Mouse (Mus musculus) v-Abl transformed pro-B cells (cell line): ENCODE measurements around the gene Opcml.

Source experiments
- in situ Hi-C, 2 experiments: fragments of 400-800 bp; cut with MboI; formaldehyde crosslinking; loops; one replicate each; pipeline ENCODE4 v1.15.1; 2025; ENCODE audit not compliant: unreplicated experiment in 2 of 2

Gene Opcml

DNA sequence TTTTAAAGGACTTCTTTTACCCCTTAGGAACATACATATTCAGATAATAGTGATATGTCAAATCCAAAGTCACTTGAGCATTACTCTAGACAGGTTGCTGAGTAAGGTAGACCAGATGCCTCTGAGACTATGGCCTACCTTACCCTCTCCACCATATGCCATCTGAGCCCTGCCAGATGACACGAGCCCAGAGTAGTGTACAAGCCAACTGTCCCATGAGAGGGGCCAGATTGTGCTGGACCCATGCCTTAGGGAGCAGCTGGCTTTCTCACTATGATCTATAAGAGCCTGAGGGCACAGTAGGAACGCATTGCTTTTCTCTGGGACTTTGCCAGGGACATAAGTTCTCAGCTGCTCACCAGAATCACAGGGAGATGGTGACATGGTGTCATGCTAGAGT is 899.6 kb downstream of the Opcml start:
- in situ Hi-C loops, result no loop called here

DNA sequence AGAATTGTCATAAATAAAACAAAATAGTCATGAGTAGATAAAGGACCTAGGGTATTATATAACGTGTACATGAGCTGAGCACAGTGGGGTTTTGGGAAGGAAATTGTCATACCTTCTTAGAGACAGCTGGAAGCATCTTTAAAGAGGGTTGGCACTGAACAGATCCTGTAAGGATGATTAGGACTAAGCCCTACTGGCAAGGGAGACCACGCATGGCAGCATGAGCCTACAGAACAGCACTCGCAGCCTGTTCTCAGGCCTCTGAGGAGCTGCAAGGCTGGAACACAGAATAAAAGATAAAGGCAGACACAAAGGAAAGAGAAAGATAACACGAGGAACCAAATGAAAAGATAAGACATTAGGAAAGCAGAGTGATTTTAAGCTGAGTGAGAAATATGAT is 915.2 kb downstream of the Opcml start:
- in situ Hi-C loops, result no loop called here

DNA sequence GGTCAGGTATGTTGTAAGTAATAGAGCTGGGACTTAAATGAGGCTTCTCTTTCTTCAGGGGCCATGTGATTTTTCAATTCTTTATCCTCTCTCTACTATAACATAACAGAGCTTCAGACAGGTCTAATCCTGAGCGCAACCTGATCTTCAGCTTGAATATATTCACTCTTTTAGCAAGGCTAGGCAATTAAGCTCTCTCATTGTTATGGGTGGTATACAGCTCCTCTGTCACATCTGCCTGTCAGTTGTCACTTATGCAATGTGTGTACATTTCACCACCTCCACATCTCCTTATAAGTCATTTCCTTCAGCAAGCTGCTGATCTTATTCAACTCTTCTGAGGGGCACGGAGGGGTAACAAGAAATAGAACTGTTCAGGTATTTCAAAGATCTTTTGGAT is 924.0 kb downstream of the Opcml start:
- in situ Hi-C loops, result no loop called here

DNA sequence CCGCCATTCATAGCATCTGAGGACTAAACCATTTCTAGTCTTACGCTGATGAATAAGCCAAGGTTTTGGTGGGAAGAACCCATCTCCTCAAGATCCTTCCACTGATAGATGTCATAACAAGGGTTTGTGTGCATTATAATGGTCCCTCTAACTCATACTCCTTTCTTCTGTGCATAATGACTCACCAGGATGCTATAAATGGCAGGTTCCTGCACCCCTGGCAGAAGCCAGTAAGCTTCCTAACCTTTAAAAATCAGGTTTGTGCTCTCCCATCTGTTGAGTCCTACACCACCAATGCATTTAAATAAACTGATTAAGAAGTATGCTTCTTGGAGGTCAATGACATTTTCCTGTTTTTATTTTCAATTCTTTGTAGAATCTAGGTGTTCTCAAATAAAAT is 929.6 kb downstream of the Opcml start:
- in situ Hi-C loops, result no loop called here

DNA sequence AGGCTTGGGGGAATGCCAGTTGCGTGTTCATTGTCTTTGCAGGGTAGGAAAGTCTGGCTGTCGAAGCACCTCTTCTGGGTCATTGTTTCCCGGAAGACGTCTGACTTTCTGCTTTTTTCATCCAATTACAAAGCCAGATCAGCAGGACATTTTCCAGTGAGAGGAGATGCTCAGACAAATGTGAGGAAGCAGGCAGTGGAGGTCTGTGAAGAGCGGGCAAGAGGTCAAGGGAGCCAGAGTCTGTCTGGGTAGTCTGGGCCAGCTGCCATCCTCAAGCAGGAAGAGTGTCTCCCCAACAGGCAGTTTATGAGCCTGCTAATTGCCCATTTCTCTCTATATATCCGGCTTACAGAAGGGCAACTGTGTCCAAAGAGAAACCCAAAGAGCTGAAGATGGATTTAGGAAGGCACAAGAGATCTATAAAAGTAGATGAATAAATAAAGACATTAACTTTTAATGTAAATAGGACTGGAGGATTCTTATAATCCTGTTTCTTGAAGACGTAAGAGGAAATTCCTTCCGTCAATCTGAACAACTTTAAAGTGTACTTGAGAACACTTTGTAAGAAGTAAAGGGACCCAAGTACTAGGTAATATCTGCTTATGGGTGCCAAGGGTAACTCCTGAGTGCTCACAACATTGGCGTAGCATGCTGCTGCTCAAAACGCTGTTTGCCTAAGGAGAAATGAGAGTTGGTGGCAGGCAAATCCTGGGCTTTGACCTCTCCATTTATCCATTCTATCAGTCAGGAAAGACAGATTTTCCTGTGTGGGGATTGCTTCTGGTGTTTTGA is 941.4 kb downstream of the Opcml start:
- in situ Hi-C loops, result no loop called here

DNA sequence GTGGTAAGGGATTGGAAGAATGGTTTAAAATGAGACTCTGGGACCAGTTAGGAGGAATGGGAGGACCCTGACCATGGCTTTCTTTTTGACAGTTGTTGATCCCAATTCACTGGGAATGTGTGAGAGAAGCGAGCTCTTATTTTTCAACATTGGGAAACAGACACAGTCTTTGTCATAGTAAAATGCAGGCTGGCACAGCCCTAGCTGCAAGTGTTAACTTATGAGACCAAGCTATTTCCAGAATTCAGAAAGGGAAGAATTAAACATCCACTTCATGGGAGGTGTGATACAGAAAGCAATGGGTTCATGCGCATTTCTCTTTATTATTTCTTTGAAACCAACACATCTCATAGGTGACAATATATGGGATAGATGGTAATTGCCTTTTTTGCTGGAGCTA is 947.4 kb downstream of the Opcml start:
- in situ Hi-C loops, result no loop called here

DNA sequence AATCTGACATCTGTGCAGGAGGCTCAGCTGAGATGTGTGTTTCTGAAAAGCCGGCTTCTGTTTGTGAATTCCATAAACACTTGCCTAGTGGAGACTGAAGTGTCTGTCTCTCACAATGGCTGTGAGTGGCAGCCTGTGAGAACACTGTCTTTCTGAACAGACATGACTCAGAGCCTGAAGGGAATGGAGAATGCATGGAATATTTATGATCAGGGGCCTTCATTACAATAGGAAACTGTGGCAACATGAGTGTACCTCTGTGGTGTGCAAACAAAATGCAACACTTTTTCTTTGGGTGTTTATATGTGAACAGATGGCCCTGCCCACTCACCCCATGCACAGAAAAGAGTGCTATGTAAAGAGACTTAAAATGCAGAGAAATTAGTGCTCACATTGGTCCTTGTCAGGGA is 947.9 kb downstream of the Opcml start:
- in situ Hi-C loops, result no loop called here

DNA sequence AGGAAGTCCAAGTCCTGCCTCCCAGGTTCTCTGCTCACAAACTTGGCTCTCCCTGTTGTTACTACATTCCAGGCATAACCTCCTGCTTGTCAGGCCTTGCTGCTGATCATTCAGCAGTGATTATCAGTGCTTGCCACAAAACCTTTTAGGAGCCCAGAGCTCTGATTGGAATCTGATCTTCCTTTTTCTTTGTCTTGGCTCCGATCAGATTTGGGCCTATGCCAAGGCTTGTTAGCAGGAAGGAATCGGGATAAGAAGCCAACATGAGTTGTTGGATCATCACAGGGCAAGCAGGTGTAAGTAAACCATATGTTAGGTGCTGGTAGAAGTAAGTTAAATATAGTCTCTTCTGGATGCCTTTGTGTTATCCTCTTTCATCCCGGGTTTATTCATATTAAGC is 954.2 kb downstream of the Opcml start:
- in situ Hi-C loops, result no loop called here

DNA sequence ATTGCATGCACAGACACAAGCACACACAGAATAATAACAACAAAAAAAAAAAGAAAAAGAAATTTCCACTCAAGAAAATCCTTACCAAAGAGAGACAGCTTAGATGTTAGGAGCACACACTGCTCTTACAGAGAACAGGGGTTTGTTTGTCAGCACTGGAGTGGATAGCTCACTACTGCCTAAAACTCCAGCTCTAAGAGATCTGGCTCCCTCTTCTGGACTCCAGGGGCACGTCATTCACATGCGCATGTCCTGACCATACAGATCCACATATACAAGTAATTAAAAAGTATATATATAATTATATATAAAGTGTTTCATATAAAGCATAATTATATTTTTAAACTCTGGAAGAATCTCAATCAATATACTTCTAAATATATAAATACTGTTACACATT is 958.3 kb downstream of the Opcml start:
- in situ Hi-C loops, result no loop called here

DNA sequence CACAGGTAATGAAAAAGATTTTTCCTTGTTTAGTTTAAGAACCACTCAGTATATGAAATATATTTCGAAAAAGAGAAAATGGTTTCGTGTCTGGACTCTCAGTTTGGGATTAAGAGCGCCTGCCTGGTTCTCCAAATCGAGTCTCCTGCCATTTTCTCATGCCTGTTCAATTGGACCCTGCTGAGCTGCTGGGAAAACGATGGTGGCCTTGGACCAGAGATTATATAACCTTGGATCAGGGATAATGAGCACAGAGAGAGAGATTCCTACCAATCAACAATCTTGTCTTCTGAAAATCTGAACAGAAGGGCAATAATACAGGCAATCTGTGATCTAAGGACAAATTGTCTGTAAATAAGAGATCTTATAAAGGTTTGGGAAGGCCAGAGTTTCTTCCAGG is 962.3 kb downstream of the Opcml start:
- in situ Hi-C loops, result no loop called here

DNA sequence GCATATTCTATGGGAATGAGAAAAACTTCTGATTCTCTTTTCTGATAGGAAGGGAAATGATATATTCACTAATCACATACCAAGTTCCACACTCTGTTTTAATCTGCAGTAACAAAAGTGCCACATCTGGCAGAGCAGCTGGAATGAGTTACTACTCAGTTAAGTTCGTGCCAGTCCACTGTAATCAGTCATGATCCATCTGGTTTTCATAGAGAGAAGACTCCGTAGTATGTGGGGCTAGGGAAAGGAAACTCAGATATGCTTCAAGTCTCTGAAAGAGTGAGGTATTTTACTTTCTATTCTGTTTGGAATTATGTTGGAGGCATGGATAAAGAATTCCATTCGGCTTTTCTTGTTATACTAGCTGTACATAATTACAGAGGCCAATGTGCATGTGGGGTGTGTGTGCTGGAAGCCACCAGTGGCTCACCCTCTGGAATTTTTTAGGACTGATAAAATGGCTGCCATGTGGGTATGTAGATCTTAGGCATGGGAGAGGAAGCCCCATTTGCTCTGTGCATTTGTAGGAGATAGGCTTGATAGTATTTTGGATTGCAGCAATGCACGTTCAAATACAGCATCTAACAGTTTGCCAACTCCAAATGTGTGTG is 966.4 kb downstream of the Opcml start:
- in situ Hi-C loops, result no loop called here

DNA sequence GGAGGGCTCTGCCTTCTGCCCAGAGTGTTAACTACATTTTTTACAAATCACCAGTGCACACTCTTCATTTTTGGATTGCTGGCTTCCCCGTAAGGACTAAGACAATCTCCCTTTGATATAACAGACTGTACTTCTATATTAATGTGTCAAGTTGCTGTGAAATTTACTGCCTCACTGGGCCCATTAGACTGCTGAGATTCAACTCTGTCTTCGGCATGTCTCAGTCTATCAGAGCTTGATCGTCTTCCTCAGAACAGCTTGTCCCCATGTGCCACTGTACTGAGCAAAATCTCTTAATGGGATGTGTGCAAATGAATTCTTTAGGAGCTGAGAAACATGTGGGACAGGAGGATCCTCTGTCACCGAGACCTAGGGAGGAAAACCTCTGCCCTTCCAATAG is 970.9 kb downstream of the Opcml start:
- in situ Hi-C loops, result no loop called here

DNA sequence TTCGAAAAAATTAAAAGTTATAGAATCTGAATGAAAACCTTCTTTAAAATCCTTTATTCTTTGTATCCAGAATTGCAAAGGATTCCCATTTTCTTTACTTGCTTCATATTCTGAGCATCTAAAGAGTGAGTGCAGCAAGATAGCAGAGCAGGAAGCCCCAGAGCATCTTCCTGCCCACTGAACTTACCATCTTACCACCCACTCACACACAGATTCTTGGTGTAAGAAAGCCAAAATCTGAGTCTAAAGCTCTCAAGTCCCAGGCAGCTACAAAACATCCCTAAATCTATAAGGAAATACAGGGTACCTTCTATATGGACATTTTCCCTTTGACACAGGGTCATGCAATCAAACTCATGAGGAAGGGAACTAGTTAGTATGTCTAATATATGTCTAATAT is 973.6 kb downstream of the Opcml start:
- in situ Hi-C loops, result no loop called here

DNA sequence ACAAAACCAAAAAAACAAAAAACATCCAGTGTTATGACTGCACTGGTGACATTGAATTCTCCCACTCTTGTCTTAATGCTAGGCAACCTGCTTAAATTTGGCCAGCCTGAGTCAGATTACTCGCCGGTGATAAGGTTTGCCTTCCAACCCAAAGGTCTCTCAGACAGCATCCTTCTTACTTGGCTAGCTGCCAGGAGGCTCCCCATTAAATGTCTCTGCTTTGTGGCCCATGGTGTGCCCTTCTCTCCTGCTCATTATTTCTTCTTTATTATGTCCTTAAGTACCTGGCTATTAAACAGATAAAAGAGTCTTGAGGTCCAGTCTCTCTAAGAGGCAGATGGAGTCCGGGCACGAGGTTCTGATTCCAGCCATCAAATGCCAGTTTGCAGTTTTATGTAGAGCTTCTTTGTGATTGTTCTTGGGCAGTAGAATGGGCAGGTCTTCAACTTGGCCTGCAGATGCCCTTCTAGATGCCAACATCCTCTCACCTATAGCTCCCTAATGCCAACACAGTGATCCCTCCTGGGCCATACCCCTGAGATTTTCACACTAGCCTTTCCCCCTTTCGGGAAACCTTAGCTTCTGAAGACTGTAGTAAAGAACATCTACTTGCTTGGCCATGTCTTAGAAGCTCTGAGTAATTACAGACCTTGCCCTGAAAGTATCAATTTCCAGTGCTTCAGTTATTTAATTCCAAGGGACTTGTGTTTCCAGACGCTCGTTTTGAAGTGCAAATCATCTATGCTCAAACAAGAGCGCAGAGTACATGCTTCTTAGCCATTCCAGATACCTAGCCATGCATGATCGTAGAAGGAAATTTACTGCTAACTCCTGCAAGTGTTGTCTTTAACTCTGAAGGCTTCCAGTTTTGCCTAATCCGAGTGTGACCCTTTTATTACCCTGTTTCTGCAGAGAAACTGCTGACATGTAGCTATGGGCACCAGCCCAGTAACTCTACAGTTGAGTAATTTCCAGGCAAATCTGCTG is 986.2 kb downstream of the Opcml start:
- in situ Hi-C loops, result no loop called here

DNA sequence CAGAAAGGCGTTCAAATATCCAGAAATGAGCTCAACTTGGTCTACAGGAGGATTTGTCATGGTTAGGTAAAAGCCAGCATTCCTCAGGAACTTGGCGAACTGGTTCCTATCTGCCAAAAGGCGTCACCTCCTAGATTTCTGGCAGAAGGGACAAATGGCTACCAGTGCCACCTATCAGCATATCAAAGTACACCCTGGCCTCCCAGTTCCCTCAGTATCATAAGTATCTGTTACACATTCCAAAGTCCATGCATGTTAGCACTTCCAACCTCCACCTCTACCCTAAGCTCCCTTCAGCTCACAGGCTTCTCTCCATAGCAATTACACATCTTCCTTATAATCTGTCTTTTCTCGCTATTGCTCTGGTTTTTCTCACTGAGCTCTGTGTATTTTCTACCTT is 993.3 kb downstream of the Opcml start:
- in situ Hi-C loops, result no loop called here

DNA sequence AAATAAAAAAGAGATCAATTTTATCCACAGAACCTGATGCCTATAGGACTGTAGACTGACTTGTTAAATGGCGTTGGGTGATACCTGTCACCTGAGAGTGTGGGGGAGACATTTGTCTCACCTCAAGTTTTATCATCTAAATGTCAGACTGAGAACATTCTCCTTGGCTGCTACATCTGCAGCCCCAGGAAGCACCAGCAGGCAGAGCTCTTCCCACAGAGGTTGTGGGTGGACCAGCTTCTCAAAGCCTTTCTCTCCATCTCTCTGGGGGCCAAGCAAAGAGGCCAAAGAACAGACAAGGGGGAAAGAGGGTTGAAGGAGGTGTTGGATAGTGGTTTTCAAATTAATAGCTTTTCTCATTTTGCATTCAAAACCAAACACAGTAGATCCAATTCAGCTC is 998.9 kb downstream of the Opcml start:
- in situ Hi-C loops, result no loop called here

DNA sequence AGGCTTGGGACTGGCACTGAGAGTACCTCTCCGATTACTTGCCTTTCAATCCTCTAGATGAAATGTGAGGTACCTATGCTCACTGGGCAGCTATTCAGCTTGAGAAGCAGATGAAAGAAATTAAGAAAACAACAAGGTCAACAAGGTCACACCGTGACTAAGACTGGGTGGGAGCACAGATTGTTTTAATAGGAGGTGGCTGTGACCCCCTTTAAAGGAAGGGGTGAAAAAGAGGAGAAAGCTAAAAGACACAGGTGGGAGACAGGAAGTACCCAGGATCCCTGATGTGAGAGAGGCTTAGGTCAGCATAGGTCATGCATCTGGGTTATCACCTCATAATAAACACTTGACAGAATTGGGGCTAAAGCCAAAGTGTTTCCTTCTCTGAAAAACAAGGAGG is 1009.5 kb downstream of the Opcml start:
- in situ Hi-C loops, result no loop called here

DNA sequence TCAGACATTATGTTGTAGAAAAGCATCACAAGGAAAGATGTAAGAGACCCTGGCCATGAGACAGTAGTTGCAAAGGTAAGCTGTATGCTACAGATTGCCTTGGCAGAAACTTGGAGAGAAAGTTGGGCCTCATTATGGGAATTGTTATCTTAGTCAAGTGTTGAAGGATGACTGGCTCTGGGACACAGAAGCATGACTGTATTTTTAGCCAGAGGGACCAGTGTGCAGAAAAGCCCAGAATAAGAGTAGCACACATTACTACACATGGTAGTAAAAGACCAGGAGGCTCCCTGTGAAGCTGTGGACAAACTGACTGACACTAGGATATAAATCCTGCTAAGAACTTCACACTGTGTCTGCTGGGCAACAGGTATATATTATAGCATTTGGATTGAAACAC is 1016.1 kb downstream of the Opcml start:
- in situ Hi-C loops, result no loop called here

DNA sequence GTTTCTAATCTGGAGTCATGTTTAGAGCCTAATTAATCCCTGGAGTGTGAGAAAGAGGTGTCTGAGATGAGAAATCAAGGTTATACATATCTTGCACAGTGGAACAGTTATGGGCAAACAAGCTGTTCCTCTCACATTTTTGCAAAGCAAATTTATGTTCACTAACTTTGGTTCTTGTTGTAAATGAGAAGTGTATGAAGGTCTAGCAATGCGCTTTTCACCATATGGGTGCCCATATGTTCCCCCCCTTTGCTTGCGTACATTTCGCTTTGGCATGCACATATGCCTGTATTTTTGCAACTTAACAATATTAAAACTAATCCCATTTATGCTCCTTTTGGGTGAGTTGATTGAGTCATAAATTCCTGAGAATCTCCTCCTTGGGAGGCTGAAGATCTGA is 1031.5 kb downstream of the Opcml start:
- in situ Hi-C loops, result no loop called here

DNA sequence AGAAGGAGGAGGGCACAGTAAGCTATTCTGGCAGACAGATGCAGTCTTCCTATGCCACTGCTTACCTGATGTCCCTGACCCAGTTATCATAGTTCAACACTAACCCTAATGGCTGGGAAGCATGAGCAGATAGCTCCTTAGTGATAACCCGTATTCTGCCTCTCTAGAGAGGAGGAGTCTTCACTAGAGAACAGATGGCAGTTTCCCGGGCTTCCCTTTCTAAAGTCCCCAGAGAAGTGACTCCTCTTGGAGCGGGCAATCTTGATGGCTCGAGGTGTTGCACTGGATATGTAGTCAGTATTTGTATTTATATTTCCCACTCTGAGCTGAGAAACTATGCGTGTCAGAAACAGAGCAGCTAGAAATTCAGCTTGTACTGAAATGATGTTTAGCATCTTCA is 1031.9 kb downstream of the Opcml start:
- in situ Hi-C loops, result no loop called here

DNA sequence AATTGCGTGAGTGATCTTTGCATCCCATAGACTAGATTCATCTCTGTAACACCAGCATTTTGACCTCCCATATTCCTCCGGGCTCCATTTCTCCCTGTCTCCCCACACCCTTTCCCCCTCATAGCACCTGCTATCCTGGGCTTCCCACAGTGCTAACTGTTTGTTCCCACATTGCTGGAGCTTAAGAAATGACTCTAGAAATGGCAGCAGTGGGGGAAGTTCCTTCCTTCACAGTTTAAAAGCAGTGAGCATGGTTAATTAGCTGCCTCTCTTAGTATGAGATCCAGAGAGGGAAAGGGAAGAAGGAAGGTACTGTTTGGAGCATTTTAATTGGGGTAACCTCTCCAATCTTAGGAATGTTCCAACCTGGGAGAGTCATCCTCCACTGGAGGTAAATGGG is 1035.2 kb downstream of the Opcml start:
- in situ Hi-C loops, result no loop called here
